Mouse (Mus musculus) forebrain, embryonic 11.5 days (tissue): ENCODE measurements around the gene Actc1. TPM values are rescaled to one million over a fixed set of nuclear protein-coding genes. Genes with fewer than 3 reads are reported as not detected.

Experiments used
- ATAC-seq: fragments of 200-750 bp; cut with Nextera tagmentation; replicated peaks from 2 replicates; pipeline ENCODE4 v1.8.0; 2017; ENCODE audit warnings: moderate TSS enrichment; ENCODE audit not compliant: low FRiP score
- DNase-seq: peaks from one replicate; pipeline ENCODE4 v3.0.0-alpha.2; 2017; ENCODE audit warnings: low spot score
- H3K27ac ChIP-seq: fragments of 300-500 bp; sonication (generic); 2 replicates; pipeline ENCODE4 v1.5.1; 2014; ENCODE audit warnings: low read depth, low read length
- H3K27me3 ChIP-seq: fragments of 300-500 bp; sonication (generic); 2 replicates; pipeline ENCODE4 v1.6.1; 2014; ENCODE audit warnings: mild to moderate bottlenecking, low read length, mixed read lengths; ENCODE audit not compliant: control insufficient read depth, insufficient read depth
- H3K36me3 ChIP-seq: fragments of 300-500 bp; sonication (generic); 2 replicates; pipeline ENCODE4 v1.6.1; 2014; ENCODE audit warnings: mild to moderate bottlenecking, low read length, moderate library complexity, mixed read lengths; ENCODE audit not compliant: control insufficient read depth, insufficient read depth
- H3K4me1 ChIP-seq: fragments of 300-500 bp; sonication (generic); replicated peaks from 2 replicates; pipeline ENCODE4 v1.6.1; 2014; ENCODE audit warnings: low read length, mixed read lengths; ENCODE audit not compliant: control insufficient read depth, insufficient read depth
- H3K4me2 ChIP-seq: fragments of 300-500 bp; sonication (generic); 2 replicates; pipeline ENCODE4 v1.6.1; 2014; ENCODE audit warnings: low read depth, mild to moderate bottlenecking, low read length, moderate library complexity, mixed read lengths; ENCODE audit not compliant: severe bottlenecking
- H3K4me3 ChIP-seq: fragments of 300-500 bp; sonication (generic); 2 replicates; pipeline ENCODE4 v1.5.1; 2014; ENCODE audit warnings: low read depth, low read length
- H3K9ac ChIP-seq: fragments of 300-500 bp; sonication (generic); 2 replicates; pipeline ENCODE4 v1.6.1; 2014; ENCODE audit warnings: low read length
- H3K9me3 ChIP-seq: fragments of 300-500 bp; sonication (generic); 2 replicates; pipeline ENCODE4 v1.6.1; 2016; ENCODE audit warnings: low read length, mixed read lengths; ENCODE audit not compliant: control insufficient read depth
- WGBS: fragments of 180-500 bp; shearing (Covaris S2); extraction: QIAGEN DNeasy Blood & Tissue Kit; methylation state at CpG from one replicate; pipeline ENCODE4 v1.1.7; 2014; 5-methylcytosine and 5-hydroxymethylcytosine counted together
- polyA plus RNA-seq: library from polyadenylated mRNA; unstranded; fragments of >200 nt; fragmentation: Nextera tagmentation; extraction: Ambion mirVana; gene quantifications from 2 replicates; pipeline ENCODE4 v1.2.1, GENCODE M21; 2014

The Actc1 gene
- polyA plus RNA-seq, 1 experiment from 2014 or later: 0.71 TPM

DNA sequence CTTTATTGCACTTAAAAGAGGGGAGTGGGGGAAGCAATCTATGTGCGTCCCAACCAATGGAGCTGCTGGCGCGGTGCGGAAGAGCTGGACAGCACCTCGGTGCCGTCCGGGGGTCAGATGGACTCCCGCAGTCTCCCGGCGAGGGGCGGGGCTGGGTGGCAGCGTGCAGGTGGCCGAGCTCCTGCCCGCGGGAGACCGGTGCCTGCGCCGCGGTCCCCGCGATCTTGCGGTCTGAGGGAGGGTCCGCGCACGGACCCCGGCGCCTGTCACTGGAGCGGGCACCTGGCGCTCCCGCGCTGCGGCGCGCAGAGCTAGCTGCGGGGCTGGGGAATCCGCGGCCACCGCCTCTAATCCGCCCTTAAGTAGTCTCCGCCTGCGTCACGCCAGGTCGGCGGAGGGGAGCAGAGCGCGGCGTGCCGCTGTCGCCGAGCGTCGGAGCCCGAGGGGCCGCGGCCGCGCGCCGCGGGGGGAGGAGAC is 40.0 kb downstream of the Actc1 start, which contains the start of gene Gjd2:
TSS of gene Gjd2 (minus strand) at position 325 of the 477 bp plus-strand sequence.
- Histone ChIP-seq H3K9ac (peak within 1 kb of the TSS; percentile 51), H3K4me3 (peak within 1 kb of the TSS; percentile 46), H3K27me3 (peaks cover 24% of the 10 kb centered on the region), H3K27ac (no peak within 1 kb of the TSS), H3K4me1 (peaks cover 7% of the 10 kb centered on the region; the same call in 1 of the 2 replicates), H3K9me3 (no peaks in the 10 kb centered on the region), H3K4me2 (peak within 1 kb of the TSS; percentile 92), H3K36me3 (no peaks in the 10 kb centered on the region)
- WGBS: 2% methylated on average over 47 of the region's 60 CpGs
- ATAC-seq: peak; percentile 63
- peak; percentile 64 for DNase-seq

- peaks cover 24% of the 10 kb centered on the region for H3K27me3 ChIP-seq
- H3K9ac ChIP-seq: peak overlapping the region; percentile 51; the same call in 1 of the 2 replicates
- H3K4me1 ChIP-seq: peaks cover 7% of the 10 kb centered on the region; the same call in 1 of the 2 replicates
- H3K4me3 ChIP-seq: peak overlapping the region; percentile 46
- H3K27ac ChIP-seq: no peak overlapping the region
- no peaks in the 10 kb centered on the region for H3K9me3 ChIP-seq
- H3K36me3 ChIP-seq: no peaks in the 10 kb centered on the region
- peak; percentile 57 for DNase-seq
- WGBS: 3% methylated on average over 19 of the region's 19 CpGs
- H3K4me2 ChIP-seq: peak overlapping the region; percentile 92
- peak; percentile 74 for ATAC-seq
These were observed 40.6 kb downstream of the Actc1 start for GRCm38 (mm10) chr2:114012749-114013211.

DNA sequence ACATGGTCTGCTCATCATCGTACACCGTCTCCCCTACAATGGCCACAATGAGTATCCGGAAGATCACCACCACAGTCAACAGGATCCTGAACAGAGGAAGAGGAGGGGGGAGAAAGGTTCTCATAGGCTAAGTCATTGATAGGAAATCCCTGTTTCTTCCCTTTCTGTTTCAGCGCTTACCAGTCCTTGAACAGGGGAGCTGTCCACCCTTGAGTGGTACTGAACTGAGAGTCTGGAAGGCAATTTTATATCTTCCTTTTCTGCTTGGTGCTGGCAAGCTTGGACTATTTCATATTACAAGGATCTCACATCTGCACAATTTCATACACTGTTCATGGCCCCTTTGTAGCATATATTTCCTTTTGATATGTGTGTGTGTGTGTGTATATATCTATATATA is 41.5 kb downstream of the Actc1 start:
- no peak overlapping the region for H3K4me2 ChIP-seq
- no peak overlapping the region for H3K9ac ChIP-seq
- no peak for ATAC-seq
- H3K36me3 ChIP-seq: no peaks in the 10 kb centered on the region
- H3K27ac ChIP-seq: no peak overlapping the region
- 62% methylated on average over 4 of the region's 4 CpGs for WGBS
- DNase-seq: peak; percentile 61
- peaks cover 7% of the 10 kb centered on the region; the same call in 1 of the 2 replicates for H3K4me1 ChIP-seq
- no peaks in the 10 kb centered on the region for H3K9me3 ChIP-seq
- H3K27me3 ChIP-seq: peaks cover 24% of the 10 kb centered on the region
- H3K4me3 ChIP-seq: no peak overlapping the region

- H3K27ac ChIP-seq: no peak overlapping the region
- H3K27me3 ChIP-seq: peaks cover 9% of the 10 kb centered on the region
- H3K4me2 ChIP-seq: no peak overlapping the region
- no peak overlapping the region for H3K4me3 ChIP-seq
- H3K9ac ChIP-seq: no peak overlapping the region
- H3K9me3 ChIP-seq: no peaks in the 10 kb centered on the region
- H3K36me3 ChIP-seq: no peaks in the 10 kb centered on the region
- DNase-seq (no peak), ATAC-seq (no peak)
- H3K4me1 ChIP-seq: 0 out of 2 replicates have a peak, but pooled peaks cover 3% of the 10 kb centered on the region
- whole genome bisulfite sequencing: 89% methylated on average over 2 of the region's 2 CpGs
These were observed 45.0 kb downstream of the Actc1 start for GRCm38 (mm10) chr2:114008321-114008720.

- Histone ChIP-seq H3K9ac (no peak overlapping the region), H3K9me3 (no peaks in the 10 kb centered on the region), H3K27ac (no peak overlapping the region), H3K4me2 (no peak overlapping the region), H3K36me3 (no peaks in the 10 kb centered on the region), H3K4me1 (no peaks in the 10 kb centered on the region), H3K4me3 (no peak overlapping the region), H3K27me3 (no peaks in the 10 kb centered on the region)
- no peak for DNase-seq
- WGBS: 82% methylated on average over 8 of the region's 8 CpGs
- no peak for ATAC-seq
These were observed 55.9 kb downstream of the Actc1 start for GRCm38 (mm10) chr2:113997484-113997883.

Other genes starting within 250 kb of the Actc1 start
- 36.0 and 37.3 TPM in 2 replicates for gene Scg5, start 224.4 kb downstream of the Actc1 start, polyA plus RNA-seq
- gene Arhgap11a, start 204.9 kb downstream of the Actc1 start, polyA plus RNA-seq: 7.3 and 8.0 TPM in 2 replicates
- gene Gjd2, start 39.9 kb downstream of the Actc1 start, polyA plus RNA-seq: 1.4 TPM in 2 replicates
- gene Aqr, start 133.5 kb upstream of the Actc1 start, polyA plus RNA-seq: 63.9 and 64.9 TPM in 2 replicates
- gene Zfp770, start 147.9 kb upstream of the Actc1 start, polyA plus RNA-seq: 4.2 and 4.6 TPM in 2 replicates